Mouse (Mus musculus) erythroid progenitor cell, adult 5-6 weeks (primary cell): ENCODE results near the gene Ifitm10. TPM values are rescaled to one million over a fixed set of nuclear protein-coding genes. Genes with fewer than 3 reads are reported as not detected.

Experiments used
- ATAC-seq: replicated peaks from 2 replicates; pipeline ENCODE4 v1.8.0; 2016; ENCODE audit warnings: moderate number of reproducible peaks, mild to moderate bottlenecking, moderate TSS enrichment, inconsistent platforms; ENCODE audit not compliant: poor library complexity, low FRiP score, severe bottlenecking
- total RNA-seq, 2 experiments: library from RNA; stranded (forward) in 1 of 2; stranded (reverse) in 1 of 2; fragments of 150-400 nt in 1 of 2; fragments of 186-747, 209-891 nt in 1 of 2; gene quantifications; 2 replicates each; pipeline versions ENCODE4 v1.2.3 to v1.2.4; 2015 to 2017; ENCODE audit warnings: low replicate concordance in 2 of 2

Gene Ifitm10
- total RNA-seq, 2 experiments from 2014 or later, result not detected

DNA sequence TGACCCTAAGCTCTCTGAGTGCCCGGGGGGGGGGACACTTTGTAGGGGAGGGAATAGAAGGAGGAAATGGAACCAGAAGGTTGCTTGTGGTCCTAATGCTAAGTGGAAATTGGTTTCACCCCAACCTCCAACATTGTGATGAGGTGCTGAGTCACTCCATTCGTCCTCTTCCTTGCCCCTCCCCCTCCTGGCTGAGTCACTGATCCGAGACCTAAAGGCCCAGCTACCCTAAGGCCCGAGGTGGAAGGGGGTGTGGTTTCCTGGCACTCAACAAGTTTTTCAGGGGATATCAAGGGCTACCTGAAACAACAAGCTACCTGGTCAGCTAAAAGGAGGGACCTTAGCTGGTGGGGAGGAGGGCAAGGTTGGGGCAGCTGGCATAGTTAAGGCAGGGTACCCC is 19.6 kb upstream of the Ifitm10 start:
- peak; percentile 86 for ATAC-seq

DNA sequence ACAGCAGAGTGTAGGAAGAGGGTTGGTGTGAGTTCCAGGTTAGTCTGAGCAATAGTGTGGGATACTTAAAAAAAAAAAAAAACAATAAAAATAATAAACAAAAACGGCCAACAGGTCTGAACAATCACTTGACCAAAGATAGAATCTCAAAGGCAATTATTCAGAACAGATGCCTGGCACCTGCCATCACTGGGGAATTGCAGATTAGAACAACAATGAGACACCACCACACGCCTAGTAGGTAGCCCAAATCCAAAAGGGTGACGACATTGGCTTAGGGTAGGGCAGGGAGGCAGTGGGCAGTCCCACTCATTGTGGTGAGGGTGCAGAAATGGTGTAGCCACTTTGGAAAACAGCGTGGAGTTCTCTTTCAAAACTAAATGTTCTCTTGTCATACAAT is 18.1 kb upstream of the Ifitm10 start:
- ATAC-seq, result no peak

GRCm38 (mm10) chr7:142391108-142391507 is 17.6 kb upstream of the Ifitm10 start:
- ATAC-seq, result no peak

- no peak for ATAC-seq
Measured at GRCm38 (mm10) chr7:142389961-142390650, 16.6 kb upstream of the Ifitm10 start.

DNA sequence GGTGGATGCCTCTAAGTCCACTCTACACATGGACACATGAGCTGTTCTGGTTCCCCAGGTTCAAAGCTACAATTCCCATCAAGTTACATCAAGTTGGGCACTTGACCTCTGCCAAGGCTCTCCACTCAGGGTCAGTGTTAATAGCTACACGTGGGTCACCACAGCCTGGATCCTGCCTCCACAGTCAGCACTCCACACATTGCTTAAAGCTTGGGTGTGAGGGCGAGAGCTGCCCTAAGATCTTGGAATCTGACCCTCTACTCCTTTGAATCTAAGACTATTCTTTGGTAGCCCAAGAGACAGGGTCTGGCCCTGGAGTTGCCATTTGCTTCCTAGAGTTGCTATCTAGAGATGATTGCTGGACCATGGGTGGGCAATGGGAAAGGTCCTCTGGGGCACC is 15.2 kb upstream of the Ifitm10 start:
- ATAC-seq, result no peak

DNA sequence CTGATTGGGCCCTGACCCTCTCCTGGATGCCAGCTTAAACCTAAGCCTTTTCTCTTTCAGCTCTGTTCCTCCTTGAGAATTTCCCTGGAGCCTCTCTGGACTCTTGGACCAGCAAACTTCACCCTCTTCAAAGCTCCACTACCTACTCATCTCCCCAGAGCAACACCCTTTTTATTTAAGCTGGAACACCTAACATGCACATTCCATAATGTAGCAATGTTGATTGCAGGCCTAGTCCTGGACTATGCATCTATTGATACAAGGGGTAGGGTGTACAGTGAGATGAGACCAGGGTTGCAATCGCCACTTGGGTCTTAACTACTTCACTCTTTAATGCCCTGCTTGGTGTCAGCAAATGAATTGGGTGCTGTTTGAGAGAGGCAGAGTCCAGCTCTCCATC is 14.6 kb upstream of the Ifitm10 start:
- peak; percentile 4 for ATAC-seq

GRCm38 (mm10) chr7:142387419-142388148 is 14.0 kb upstream of the Ifitm10 start, which contains the start of gene Ctsd:
TSS of gene Ctsd (minus strand) at chr7:142388038.
- ATAC-seq, result peak; percentile 79

- ATAC-seq, result peak; percentile 66
Measured at GRCm38 (mm10) chr7:142386621-142387201, 13.2 kb upstream of the Ifitm10 start.

DNA sequence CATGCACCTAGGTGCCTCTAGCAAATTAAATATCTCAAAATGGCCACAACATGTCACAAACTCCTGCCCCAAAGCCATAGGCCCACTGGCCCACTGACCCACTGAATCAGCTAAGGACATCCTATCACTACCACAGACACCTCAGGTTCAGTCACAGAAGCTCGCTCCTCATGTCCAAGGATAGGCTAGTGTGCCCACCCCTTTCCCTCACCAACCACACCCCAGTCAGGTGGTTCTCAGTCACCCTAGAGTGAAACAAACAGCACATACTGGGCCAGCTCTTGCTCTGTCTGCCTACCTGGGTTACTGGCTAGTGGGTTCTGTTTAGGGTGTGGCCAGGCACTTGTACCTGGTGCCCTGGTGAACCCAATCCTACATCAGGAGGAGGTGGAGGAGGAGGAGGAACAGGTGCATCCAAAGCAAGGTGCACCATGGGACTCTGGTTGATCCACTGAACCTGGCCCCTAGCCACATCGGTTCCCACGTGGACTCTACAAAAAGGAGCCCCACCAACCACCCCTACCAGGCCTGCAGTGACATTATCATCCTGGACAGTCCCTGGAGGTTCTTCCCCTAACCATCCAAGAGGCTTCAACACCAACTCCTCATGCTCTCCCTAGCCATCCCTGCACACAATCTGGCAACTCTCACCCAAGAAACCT is 12.3 kb upstream of the Ifitm10 start:
- no peak for ATAC-seq

- ATAC-seq, result no peak
Measured at GRCm38 (mm10) chr7:142384306-142384705, 10.8 kb upstream of the Ifitm10 start.

GRCm38 (mm10) chr7:142382567-142382966 is 9.0 kb upstream of the Ifitm10 start, which contains the start of gene Gm49369:
TSS of gene Gm49369 (minus strand) at chr7:142382667.
- ATAC-seq, result no peak

DNA sequence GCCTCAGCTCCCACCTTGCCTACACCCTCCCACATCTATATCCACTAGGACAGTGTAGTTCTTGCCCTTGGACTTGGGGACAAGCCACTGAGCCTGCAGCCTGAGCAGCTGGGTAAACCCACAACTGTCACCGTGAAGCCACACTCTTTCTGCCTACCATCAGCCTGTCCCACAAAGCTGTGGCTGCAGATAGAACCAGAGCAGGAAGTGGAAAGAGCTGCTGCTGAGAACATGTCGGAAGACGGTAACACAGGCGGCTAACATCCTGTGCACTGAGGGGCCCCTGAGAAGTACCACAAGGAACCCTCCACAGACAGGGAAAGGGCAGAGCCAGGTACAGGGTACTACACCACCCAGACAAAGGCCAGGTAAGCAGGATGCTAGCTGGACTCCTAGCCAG is 7.6 kb upstream of the Ifitm10 start:
- no peak for ATAC-seq

- no peak for ATAC-seq
Measured at GRCm38 (mm10) chr7:142379186-142379585, 5.6 kb upstream of the Ifitm10 start.

DNA sequence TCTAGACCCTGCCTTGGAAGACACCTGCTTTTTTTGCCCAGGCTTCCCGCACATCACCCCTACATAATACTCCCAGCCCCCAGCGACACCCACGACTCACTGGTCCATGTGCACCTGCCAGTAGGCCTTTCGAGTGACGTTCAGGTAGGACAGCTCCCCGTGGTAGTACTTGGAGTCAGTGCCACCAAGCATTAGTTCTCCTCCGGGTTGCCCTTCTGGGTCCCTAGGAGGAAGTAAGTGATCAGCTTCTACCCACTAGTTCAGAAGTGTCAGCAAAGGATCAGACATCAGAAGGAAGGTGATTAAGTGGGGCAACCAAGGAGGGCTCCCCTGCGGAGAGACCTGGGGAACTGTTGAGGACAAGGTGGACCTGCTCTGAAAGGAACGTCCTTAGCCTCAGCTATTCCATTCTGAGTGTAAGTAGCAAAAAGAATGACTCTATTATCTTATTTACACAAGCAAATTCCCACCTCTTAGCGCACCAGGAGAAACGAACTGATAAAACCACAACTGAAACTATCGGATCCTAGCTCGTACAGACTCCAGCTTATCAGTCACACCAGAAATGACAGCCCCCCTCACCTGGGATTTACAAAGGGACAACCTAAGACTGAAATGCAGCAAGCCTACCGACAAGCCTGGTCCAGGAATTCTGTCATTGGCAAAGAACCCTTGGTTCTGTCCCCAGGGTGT is 3.8 kb upstream of the Ifitm10 start:
- ATAC-seq, result peak; percentile 65

- ATAC-seq, result no peak
Measured at GRCm38 (mm10) chr7:142376096-142376495, 2.5 kb upstream of the Ifitm10 start.

- ATAC-seq, result no peak
Measured at GRCm38 (mm10) chr7:142375261-142375724, 1.7 kb upstream of the Ifitm10 start.

GRCm38 (mm10) chr7:142374413-142375015 is 961 bp upstream of the Ifitm10 start:
- no peak for ATAC-seq

- no peak for ATAC-seq
Measured at GRCm38 (mm10) chr7:142373039-142373438, 514 bp downstream of the Ifitm10 start.
